Mouse (Mus musculus) forebrain, embryonic 15.5 days (tissue): Measurements from ENCODE around the gene Shld2. TPM values are rescaled to one million over a fixed set of nuclear protein-coding genes. Genes with fewer than 3 reads are reported as not detected.
A peak's percentile ranks its signal among the peaks of the same experiment; 100 is the strongest.
"Not testable (repeated sequence)": the region's sequence is repeated elsewhere in the genome, so short reads cannot be mapped to it uniquely, and the experiment has no call there.

Experiments
- ATAC-seq: fragments of 200-750 bp; cut with Nextera tagmentation; replicated peaks from 2 replicates; pipeline ENCODE4 v1.8.0; 2017; ENCODE audit warnings: mild to moderate bottlenecking, moderate TSS enrichment, moderate library complexity
- H3K27ac ChIP-seq: fragments of 300-500 bp; sonication (generic); replicated peaks from 2 replicates; pipeline ENCODE4 v1.5.1; 2015; ENCODE audit warnings: mild to moderate bottlenecking, inconsistent platforms
- H3K27me3 ChIP-seq: fragments of 300-500 bp; sonication (generic); 2 replicates; pipeline ENCODE4 v1.6.1; 2015; ENCODE audit warnings: inconsistent platforms
- H3K36me3 ChIP-seq: fragments of 300-500 bp; sonication (generic); 2 replicates; pipeline ENCODE4 v1.6.1; 2015; ENCODE audit warnings: mild to moderate bottlenecking, inconsistent platforms
- H3K4me1 ChIP-seq: fragments of 300-500 bp; sonication (generic); 2 replicates; pipeline ENCODE4 v1.6.1; 2015; ENCODE audit warnings: inconsistent platforms
- H3K4me2 ChIP-seq: fragments of 300-500 bp; sonication (generic); replicated peaks from 2 replicates; pipeline ENCODE4 v1.6.1; 2015; ENCODE audit warnings: mild to moderate bottlenecking, inconsistent platforms
- H3K4me3 ChIP-seq: fragments of 300-500 bp; sonication (generic); 2 replicates; pipeline ENCODE4 v1.5.1; 2015; ENCODE audit warnings: mild to moderate bottlenecking, inconsistent platforms
- H3K9ac ChIP-seq: fragments of 300-500 bp; sonication (generic); replicated peaks from 2 replicates; pipeline ENCODE4 v1.6.1; 2015; ENCODE audit warnings: mild to moderate bottlenecking, inconsistent platforms
- H3K9me3 ChIP-seq: fragments of 300-500 bp; sonication (generic); 2 replicates; pipeline ENCODE4 v1.6.1; 2016; ENCODE audit warnings: inconsistent platforms
- WGBS: fragments of 180-500 bp; shearing (Covaris S2); methylation state at CpG from one replicate; pipeline ENCODE4 v1.1.7; 2015; ENCODE audit warnings: mixed read lengths; 5-methylcytosine and 5-hydroxymethylcytosine counted together
- polyA plus RNA-seq: library from polyadenylated mRNA; unstranded; fragments of >200 nt; fragmentation: Nextera tagmentation; extraction: Ambion mirVana; gene quantifications from 2 replicates; pipeline ENCODE4 v1.2.1, GENCODE M21; 2015

Shld2 gene
- polyA plus RNA-seq, 1 experiment from 2014 or later: 8.0 TPM

- no peak overlapping the region for H3K9ac ChIP-seq
- no peak for ATAC-seq
- H3K4me1 ChIP-seq: no peaks in the 10 kb centered on the region
- H3K4me2 ChIP-seq: no peak overlapping the region
- H3K27ac ChIP-seq: no peak overlapping the region
- H3K36me3 ChIP-seq: no peaks in the 10 kb centered on the region
- no peak overlapping the region for H3K4me3 ChIP-seq
- no peaks in the 10 kb centered on the region for H3K9me3 ChIP-seq
- no peaks in the 10 kb centered on the region for H3K27me3 ChIP-seq
- 90% methylated on average over 9 of the region's 9 CpGs for WGBS
Measured at GRCm38 (mm10) chr14:34268046-34268445, 42.2 kb downstream of the Shld2 start.

GRCm38 (mm10) chr14:34258525-34258924 is 51.8 kb downstream of the Shld2 start:
- H3K9me3 ChIP-seq, H3K4me1 ChIP-seq, H3K4me3 ChIP-seq, H3K27ac ChIP-seq, ATAC-seq, H3K4me2 ChIP-seq, H3K27me3 ChIP-seq, H3K36me3 ChIP-seq, H3K9ac ChIP-seq: not testable (repeated sequence)
- 84% methylated on average over 3 of the region's 3 CpGs for whole genome bisulfite sequencing

- 89% methylated on average over 4 of the region's 4 CpGs for WGBS
- H3K4me1 ChIP-seq: no peaks in the 10 kb centered on the region
- H3K4me2 ChIP-seq: no peak overlapping the region
- no peaks in the 10 kb centered on the region for H3K9me3 ChIP-seq
- H3K36me3 ChIP-seq: no peaks in the 10 kb centered on the region
- no peaks in the 10 kb centered on the region for H3K27me3 ChIP-seq
- no peak overlapping the region for H3K4me3 ChIP-seq
- no peak for ATAC-seq
- H3K9ac ChIP-seq: no peak overlapping the region
- no peak overlapping the region for H3K27ac ChIP-seq
Measured at GRCm38 (mm10) chr14:34253261-34253660, 57.0 kb downstream of the Shld2 start.

- no peak for ATAC-seq
- 70% methylated on average over 5 of the region's 6 CpGs for WGBS
- H3K4me3 ChIP-seq: no peak overlapping the region
Measured at GRCm38 (mm10) chr14:34252470-34253145, 57.7 kb downstream of the Shld2 start.

GRCm38 (mm10) chr14:34240676-34241075 is 69.6 kb downstream of the Shld2 start:
- Histone ChIP-seq H3K4me1 (no peaks in the 10 kb centered on the region; the same call in 1 of the 2 replicates), H3K4me3 (no peak overlapping the region), H3K9me3 (no peaks in the 10 kb centered on the region), H3K27me3 (no peaks in the 10 kb centered on the region), H3K27ac (no peak overlapping the region), H3K36me3 (no peaks in the 10 kb centered on the region), H3K9ac (no peak overlapping the region), H3K4me2 (no peak overlapping the region)
- ATAC-seq: no peak
- 92% methylated on average over 6 of the region's 6 CpGs for WGBS

More at GRCm38 (mm10) chr14:34252470-34253145, 57.7 kb downstream of the Shld2 start:
- Histone ChIP-seq H3K4me2 (no peak overlapping the region), H3K27me3 (no peaks in the 10 kb centered on the region), H3K9ac (no peak overlapping the region), H3K4me1 (no peaks in the 10 kb centered on the region), H3K36me3 (no peaks in the 10 kb centered on the region), H3K27ac (no peak overlapping the region), H3K9me3 (no peaks in the 10 kb centered on the region)

GRCm38 (mm10) chr14:34240263-34240662 is 70.0 kb downstream of the Shld2 start:
- WGBS: 89% methylated on average over 10 of the region's 10 CpGs
- Histone ChIP-seq H3K36me3 (no peaks in the 10 kb centered on the region), H3K27me3 (no peaks in the 10 kb centered on the region), H3K9me3 (no peaks in the 10 kb centered on the region), H3K27ac (no peak overlapping the region), H3K4me2 (no peak overlapping the region), H3K4me1 (no peaks in the 10 kb centered on the region; the same call in 1 of the 2 replicates), H3K4me3 (no peak overlapping the region), H3K9ac (no peak overlapping the region)
- no peak for ATAC-seq

- ATAC-seq: peak; percentile 96
- Histone ChIP-seq H3K4me2 (peak overlapping the region; percentile 41), H3K4me1 (peaks cover 7% of the 10 kb centered on the region; the same call in 1 of the 2 replicates), H3K9me3 (no peaks in the 10 kb centered on the region), H3K36me3 (no peaks in the 10 kb centered on the region), H3K27me3 (no peaks in the 10 kb centered on the region), H3K9ac (0 out of 2 replicates have a peak overlapping the region, but pooled peaks have one; percentile 1), H3K27ac (no peak overlapping the region), H3K4me3 (peak overlapping the region; percentile 29)
- WGBS: 3% methylated on average over 16 of the region's 16 CpGs
Measured at GRCm38 (mm10) chr14:34234630-34235380, 75.5 kb downstream of the Shld2 start.

GRCm38 (mm10) chr14:34233846-34234245 is 76.4 kb downstream of the Shld2 start:
- Histone ChIP-seq H3K4me1 (peaks cover 7% of the 10 kb centered on the region; the same call in 1 of the 2 replicates), H3K36me3 (no peaks in the 10 kb centered on the region), H3K4me2 (no peak overlapping the region), H3K27ac (no peak overlapping the region), H3K9me3 (no peaks in the 10 kb centered on the region), H3K4me3 (no peak overlapping the region), H3K9ac (no peak overlapping the region), H3K27me3 (no peaks in the 10 kb centered on the region)
- no peak for ATAC-seq
- WGBS: 52% methylated on average over 4 of the region's 4 CpGs

GRCm38 (mm10) chr14:34232866-34233680 is 77.2 kb downstream of the Shld2 start:
- ATAC-seq: no peak
- Histone ChIP-seq H3K27ac (no peak overlapping the region), H3K4me3 (no peak overlapping the region), H3K36me3 (no peaks in the 10 kb centered on the region), H3K9ac (no peak overlapping the region), H3K4me1 (peaks cover 7% of the 10 kb centered on the region; the same call in 1 of the 2 replicates), H3K27me3 (no peaks in the 10 kb centered on the region), H3K9me3 (no peaks in the 10 kb centered on the region), H3K4me2 (no peak overlapping the region)
- 79% methylated on average over 9 of the region's 9 CpGs for WGBS

GRCm38 (mm10) chr14:34232340-34232739 is 78.0 kb downstream of the Shld2 start:
- H3K9me3 ChIP-seq: no peaks in the 10 kb centered on the region
- no peak overlapping the region for H3K4me3 ChIP-seq
- H3K9ac ChIP-seq: no peak overlapping the region
- no peak overlapping the region for H3K4me2 ChIP-seq
- H3K4me1 ChIP-seq: peaks cover 7% of the 10 kb centered on the region; the same call in 1 of the 2 replicates
- H3K27me3 ChIP-seq: no peaks in the 10 kb centered on the region
- 51% methylated on average over 7 of the region's 7 CpGs for WGBS
- no peak overlapping the region for H3K27ac ChIP-seq
- H3K36me3 ChIP-seq: no peaks in the 10 kb centered on the region
- ATAC-seq: no peak

- ATAC-seq: no peak
- WGBS: 81% methylated on average over 10 of the region's 10 CpGs
- H3K9me3 ChIP-seq: no peaks in the 10 kb centered on the region
Measured at GRCm38 (mm10) chr14:34228830-34229506, 81.3 kb downstream of the Shld2 start.

More at GRCm38 (mm10) chr14:34228830-34229506, 81.3 kb downstream of the Shld2 start:
- Histone ChIP-seq H3K36me3 (no peaks in the 10 kb centered on the region), H3K9ac (no peak overlapping the region), H3K4me3 (no peak overlapping the region), H3K27ac (no peak overlapping the region), H3K4me1 (no peaks in the 10 kb centered on the region), H3K4me2 (no peak overlapping the region), H3K27me3 (no peaks in the 10 kb centered on the region)
